Mouse (Mus musculus) E14TG2a.4 (cell line): ENCODE results near the gene Prss2.
A peak's percentile ranks its signal among the peaks of the same experiment; 100 is the strongest.

Experiments
- H3K27me3 ChIP-seq: 2 replicates; pipeline ENCODE4 v1.6.1; 2014; ENCODE audit warnings: low read length, control low read depth; ENCODE audit not compliant: insufficient read depth
- H3K36me3 ChIP-seq: 2 replicates; pipeline ENCODE4 v1.6.1; 2014; ENCODE audit warnings: low read length, control low read depth; ENCODE audit not compliant: insufficient read depth
- H3K4me1 ChIP-seq: replicated peaks from 2 replicates; pipeline ENCODE4 v1.6.1; 2014; ENCODE audit warnings: low read depth, low read length, control low read depth
- H3K4me3 ChIP-seq: replicated peaks from 2 replicates; pipeline ENCODE4 v1.5.1; 2014; ENCODE audit warnings: mild to moderate bottlenecking, low read length
- H3K9me3 ChIP-seq: 2 replicates; pipeline ENCODE4 v1.6.1; 2014; ENCODE audit warnings: low read length, control low read depth
- CTCF ChIP-seq: conservative IDR thresholded peaks from 2 replicates; pipeline ENCODE4 v1.5.1; 2014; ENCODE audit warnings: low read length
- NANOG ChIP-seq: IDR thresholded peaks from 2 replicates; pipeline ENCODE4 v1.6.1; 2014; ENCODE audit warnings: borderline replicate concordance, low read length, mixed read lengths
- POU5F1 ChIP-seq: IDR thresholded peaks from 2 replicates; pipeline ENCODE4 v1.6.1; 2014; ENCODE audit warnings: low read length, borderline replicate concordance

Gene Prss2

DNA sequence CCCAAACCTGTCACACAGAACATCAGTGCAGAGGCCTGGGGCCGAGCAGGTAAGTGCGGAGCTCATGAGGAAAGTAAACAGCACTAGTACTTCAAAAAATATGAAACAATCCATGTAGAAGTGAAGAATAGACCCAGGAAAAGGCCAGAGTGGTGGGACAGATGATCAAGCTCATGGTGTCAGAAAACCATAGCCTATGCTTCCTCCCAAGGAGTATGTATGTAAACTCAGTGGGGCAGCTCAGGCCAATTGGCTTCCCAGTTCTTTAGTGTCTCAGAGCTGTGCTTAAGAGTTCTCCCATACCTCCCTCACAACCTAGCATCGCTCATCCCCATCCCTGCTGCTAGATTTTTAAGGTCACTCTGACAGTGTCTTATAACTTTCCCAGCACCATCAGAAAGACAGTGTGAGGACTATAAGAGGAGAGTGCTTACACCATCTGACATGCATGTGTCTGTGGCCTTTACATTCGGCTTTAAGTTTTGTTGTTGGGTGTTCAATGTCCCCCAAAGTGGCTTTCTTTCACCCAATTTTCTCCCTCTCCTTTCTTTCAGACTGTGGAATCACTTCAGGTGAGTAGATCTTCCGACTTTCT lies 25.6 kb downstream of the Prss2 start:
- no peak for TF ChIP-seq NANOG
- TF ChIP-seq CTCF = no peak
- TF ChIP-seq POU5F1 = no peak
- Histone ChIP-seq H3K4me1 (peaks cover 13% of the 10 kb centered on the region), H3K9me3 (no peaks in the 10 kb centered on the region), H3K36me3 (no peaks in the 10 kb centered on the region), H3K27me3 (peaks cover 34% of the 10 kb centered on the region), H3K4me3 (no peak overlapping the region)

GRCm38 (mm10) chr6:41548286-41548685 lies 26.7 kb downstream of the Prss2 start:
- no peaks in the 10 kb centered on the region for H3K9me3 ChIP-seq
- H3K27me3 ChIP-seq = peaks cover 23% of the 10 kb centered on the region
- H3K4me1 ChIP-seq = peaks cover 8% of the 10 kb centered on the region
- no peaks in the 10 kb centered on the region for H3K36me3 ChIP-seq
- no peak overlapping the region for H3K4me3 ChIP-seq
- TF ChIP-seq NANOG (no peak), CTCF (no peak), POU5F1 (no peak)

DNA sequence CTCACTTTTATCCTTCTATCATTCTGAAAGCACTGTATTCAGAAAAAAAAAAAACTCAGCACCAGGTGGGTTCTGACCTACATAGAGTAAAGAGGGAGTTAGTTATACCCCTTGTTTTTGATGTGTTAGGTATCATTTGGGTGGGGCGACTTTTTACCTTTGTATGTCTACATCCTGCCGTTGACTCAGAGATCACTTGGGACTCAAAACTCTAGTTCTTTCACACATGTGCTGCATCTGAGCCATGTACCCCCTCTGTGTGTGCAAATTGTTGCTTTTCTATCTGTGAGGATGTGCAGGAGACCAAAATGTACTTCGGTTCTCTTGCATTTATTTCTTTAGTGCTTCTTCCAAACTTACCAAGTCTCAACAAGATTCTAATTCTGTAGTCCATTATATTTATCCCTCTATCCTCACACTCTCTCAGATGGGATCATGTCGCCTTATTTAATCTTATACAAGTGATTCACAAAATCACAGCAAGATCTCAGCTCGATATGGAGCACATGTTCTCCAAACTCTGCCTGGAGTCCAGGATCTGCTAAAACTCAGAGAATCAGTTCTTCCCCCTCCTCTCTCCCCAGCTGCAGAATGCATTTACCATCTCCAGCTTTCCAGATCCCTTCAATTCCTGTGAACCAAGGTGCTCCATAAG lies 31.9 kb downstream of the Prss2 start:
- Histone ChIP-seq H3K9me3 (no peaks in the 10 kb centered on the region; the same call in 1 of the 2 replicates), H3K27me3 (no peaks in the 10 kb centered on the region; the same call in 1 of the 2 replicates), H3K36me3 (no peaks in the 10 kb centered on the region), H3K4me3 (no peak overlapping the region), H3K4me1 (peaks cover 20% of the 10 kb centered on the region)
- TF ChIP-seq NANOG = no peak
- TF ChIP-seq CTCF = no peak
- no peak for TF ChIP-seq POU5F1

DNA sequence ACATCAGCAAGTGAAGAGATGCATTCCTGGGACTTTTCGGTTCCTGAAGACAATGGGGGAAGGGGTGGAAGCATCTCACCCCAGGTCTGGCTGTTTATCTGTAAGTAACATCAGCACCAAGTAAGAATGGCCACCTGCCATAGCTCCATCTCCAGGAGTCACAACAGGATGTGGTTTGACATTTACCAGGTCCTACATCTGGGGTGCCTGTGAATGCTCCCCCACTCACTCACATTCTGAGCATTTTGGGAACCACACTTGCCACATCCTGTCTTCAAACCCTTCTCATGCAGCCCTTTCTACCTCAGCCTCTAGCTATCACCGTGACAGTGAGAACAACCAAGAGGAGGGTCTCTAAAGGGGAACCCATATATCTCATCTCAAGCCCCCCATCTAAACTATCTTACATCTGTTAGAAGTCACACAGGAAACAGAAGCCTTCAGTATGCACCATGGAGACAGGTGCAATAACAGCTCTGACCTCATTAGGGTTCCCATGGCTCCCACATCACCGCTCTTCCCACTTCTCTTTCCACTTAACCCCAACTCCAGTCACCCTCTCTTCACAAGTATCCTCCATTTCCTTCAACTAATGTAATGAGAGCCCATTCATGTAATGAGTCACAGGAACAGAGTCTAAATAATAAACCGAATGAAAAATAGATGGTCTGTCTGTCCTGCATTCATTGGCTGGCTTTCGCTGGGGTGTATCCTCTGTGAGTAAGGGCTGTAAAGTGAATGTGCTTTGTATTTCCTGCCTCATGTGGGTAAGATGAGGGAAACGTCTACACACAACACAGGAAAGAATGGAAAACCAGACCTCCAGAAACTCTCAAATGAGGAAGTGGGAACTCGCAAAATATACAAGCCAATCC lies 32.9 kb downstream of the Prss2 start:
- no peak for TF ChIP-seq CTCF
- no peak for TF ChIP-seq POU5F1
- TF ChIP-seq NANOG = no peak

DNA sequence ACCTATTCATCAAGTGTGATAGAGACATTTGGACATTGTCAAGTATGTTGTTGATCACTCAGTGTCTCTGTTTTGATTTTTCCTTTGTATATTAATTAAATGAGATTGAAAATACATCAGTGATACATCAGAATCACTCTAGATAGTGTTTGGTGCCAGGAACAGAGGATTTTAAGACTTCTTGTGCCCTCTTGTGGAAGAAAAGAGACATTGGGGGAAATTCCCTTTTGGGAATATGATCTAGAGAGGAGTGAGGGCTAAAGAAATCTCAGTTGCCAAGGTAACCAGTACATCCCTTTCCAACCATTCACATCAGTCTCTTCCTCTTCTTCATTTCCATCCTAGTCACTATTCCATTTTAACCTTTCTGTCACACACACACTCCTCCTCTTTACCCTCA lies 34.8 kb downstream of the Prss2 start:
- Histone ChIP-seq H3K27me3 (no peaks in the 10 kb centered on the region; the same call in 1 of the 2 replicates), H3K36me3 (no peaks in the 10 kb centered on the region), H3K4me3 (no peak overlapping the region), H3K4me1 (peaks cover 35% of the 10 kb centered on the region), H3K9me3 (peaks cover 12% of the 10 kb centered on the region)
- TF ChIP-seq NANOG = no peak
- TF ChIP-seq CTCF = peak; percentile 43
- no peak for TF ChIP-seq POU5F1

More for the DNA sequence above, 32.9 kb downstream of the Prss2 start:
- Histone ChIP-seq H3K36me3 (no peaks in the 10 kb centered on the region), H3K27me3 (no peaks in the 10 kb centered on the region; the same call in 1 of the 2 replicates), H3K4me3 (no peak overlapping the region), H3K9me3 (no peaks in the 10 kb centered on the region; the same call in 1 of the 2 replicates), H3K4me1 (peaks cover 30% of the 10 kb centered on the region)

DNA sequence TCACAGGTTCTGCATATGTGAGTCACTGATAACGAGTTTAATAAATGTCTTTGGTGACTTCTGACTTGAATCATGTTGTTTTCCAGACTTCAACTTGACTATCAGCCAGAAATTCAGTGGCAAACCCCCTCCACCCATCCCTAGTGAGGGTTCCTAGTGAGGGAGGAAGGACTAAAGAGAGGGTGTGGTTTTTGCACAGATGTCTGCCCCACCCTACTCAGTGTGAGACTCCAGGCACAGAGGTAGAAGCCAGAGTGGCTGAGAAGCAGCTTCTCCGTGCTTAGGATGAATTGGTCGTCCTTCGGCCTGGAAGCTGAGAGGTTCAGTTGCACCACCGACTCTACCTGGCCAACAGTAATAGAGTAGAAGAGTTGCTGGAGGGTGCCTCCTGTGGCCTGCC lies 35.9 kb downstream of the Prss2 start:
- no peak overlapping the region for H3K4me3 ChIP-seq
- no peaks in the 10 kb centered on the region; the same call in 1 of the 2 replicates for H3K27me3 ChIP-seq
- no peak for TF ChIP-seq NANOG
- no peak for TF ChIP-seq POU5F1
- TF ChIP-seq CTCF = no peak
- H3K9me3 ChIP-seq = peaks cover 22% of the 10 kb centered on the region
- H3K36me3 ChIP-seq = no peaks in the 10 kb centered on the region
- H3K4me1 ChIP-seq = peaks cover 35% of the 10 kb centered on the region

DNA sequence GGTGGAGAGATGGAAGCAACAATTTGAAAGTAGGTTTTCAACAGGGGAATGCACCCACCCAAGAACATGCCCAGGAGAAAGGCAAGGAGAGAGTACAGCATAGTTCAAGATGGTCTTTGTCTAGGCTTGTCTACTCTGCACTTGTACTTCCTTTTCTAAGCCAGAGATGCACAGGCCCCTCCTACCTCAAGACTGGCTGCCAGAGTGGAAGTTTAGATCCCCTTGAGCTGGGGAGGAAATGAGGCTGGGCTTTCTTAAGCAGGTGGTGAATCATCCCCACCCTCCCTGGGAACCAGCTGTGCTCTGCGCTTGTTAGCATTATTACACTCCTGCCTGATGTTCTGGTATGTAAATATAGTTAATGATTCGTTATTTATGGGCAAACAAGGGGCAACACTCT lies 36.7 kb downstream of the Prss2 start:
- peaks cover 27% of the 10 kb centered on the region for H3K9me3 ChIP-seq
- no peak for TF ChIP-seq NANOG
- no peak for TF ChIP-seq CTCF
- TF ChIP-seq POU5F1 = no peak; the same call in 1 of the 2 replicates
- no peaks in the 10 kb centered on the region; the same call in 1 of the 2 replicates for H3K27me3 ChIP-seq
- H3K4me1 ChIP-seq = peaks cover 35% of the 10 kb centered on the region
- H3K36me3 ChIP-seq = no peaks in the 10 kb centered on the region
- H3K4me3 ChIP-seq = no peak overlapping the region

DNA sequence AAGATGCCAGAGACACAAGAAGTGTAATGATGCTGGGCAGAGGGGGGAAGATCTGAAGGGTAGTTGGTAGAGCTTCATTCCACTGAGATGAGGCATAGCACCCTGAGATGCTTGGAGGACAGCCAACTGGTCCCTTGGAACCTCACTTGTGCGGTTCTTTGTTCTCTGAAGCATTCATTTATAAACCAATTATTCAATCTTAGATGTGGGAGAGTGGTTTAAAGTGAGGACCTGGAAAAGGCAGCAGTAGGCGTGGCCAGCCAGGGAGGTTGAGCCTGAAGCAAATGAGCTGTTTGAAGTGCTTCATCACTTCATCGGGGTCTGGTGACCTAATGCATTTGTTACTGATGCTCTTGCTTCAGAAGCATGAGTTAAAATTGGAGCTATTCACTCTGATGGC lies 37.7 kb downstream of the Prss2 start:
- peaks cover 35% of the 10 kb centered on the region for H3K4me1 ChIP-seq

More for the DNA sequence above, 37.7 kb downstream of the Prss2 start:
- no peak for TF ChIP-seq CTCF
- TF ChIP-seq NANOG = no peak
- TF ChIP-seq POU5F1 = no peak
- H3K36me3 ChIP-seq = peaks cover 4% of the 10 kb centered on the region; the same call in 1 of the 2 replicates
- peaks cover 35% of the 10 kb centered on the region for H3K9me3 ChIP-seq
- H3K27me3 ChIP-seq = no peaks in the 10 kb centered on the region
- no peak overlapping the region for H3K4me3 ChIP-seq
